Mouse (Mus musculus): ENCODE measurements around the gene Selenof. TPM values are rescaled to one million over a fixed set of nuclear protein-coding genes. Genes with fewer than 3 reads are reported as not detected.
A peak's percentile ranks its signal among the peaks of the same experiment; 100 is the strongest.

The Selenof gene
- polyA plus RNA-seq, 1 experiment from 2014 or later: 370 TPM

GRCm38 (mm10) chr3:144555144-144555543 is 15.0 kb upstream of the Selenof start:
- no peak overlapping the region for H3K27ac ChIP-seq (ENCODE audit: low read depth, low read length)
- peaks cover 30% of the 10 kb centered on the region for H3K4me1 ChIP-seq (replicated peaks; ENCODE audit: control insufficient read depth, insufficient read depth, low read length)
- H3K27me3 ChIP-seq (replicated peaks; ENCODE audit: control insufficient read depth, insufficient read depth, low read length): no peaks in the 10 kb centered on the region
- no peak overlapping the region for H3K4me2 ChIP-seq
- H3K4me3 ChIP-seq (ENCODE audit: low read depth, low read length): no peak overlapping the region
- 89% methylated on average over 7 of the region's 7 CpGs for WGBS
- DNase-seq (ENCODE audit: low spot score) (no peak), ATAC-seq (replicated peaks; ENCODE audit: low FRiP score) (no peak)
- H3K9me3 ChIP-seq (ENCODE audit: control insufficient read depth, low read length): no peaks in the 10 kb centered on the region
- H3K36me3 ChIP-seq (ENCODE audit: control insufficient read depth, insufficient read depth, low read length): no peaks in the 10 kb centered on the region
- no peak overlapping the region for H3K9ac ChIP-seq (ENCODE audit: low read depth, low read length)

GRCm38 (mm10) chr3:144556625-144557324 is 13.3 kb upstream of the Selenof start:
- H3K4me3 ChIP-seq (ENCODE audit: low read depth, low read length): no peak overlapping the region
- no peak overlapping the region; the same call in 1 of the 2 replicates for H3K4me2 ChIP-seq
- WGBS: 35% methylated on average over 16 of the region's 16 CpGs
- H3K27ac ChIP-seq (ENCODE audit: low read depth, low read length): no peak overlapping the region
- no peak overlapping the region for H3K9ac ChIP-seq (ENCODE audit: low read depth, low read length)
- ATAC-seq (replicated peaks; ENCODE audit: low FRiP score) (no peak), DNase-seq (ENCODE audit: low spot score) (no peak)
- peaks cover 28% of the 10 kb centered on the region for H3K4me1 ChIP-seq (replicated peaks; ENCODE audit: control insufficient read depth, insufficient read depth, low read length)
- H3K9me3 ChIP-seq (ENCODE audit: control insufficient read depth, low read length): no peaks in the 10 kb centered on the region
- no peaks in the 10 kb centered on the region for H3K27me3 ChIP-seq (replicated peaks; ENCODE audit: control insufficient read depth, insufficient read depth, low read length)
- no peaks in the 10 kb centered on the region for H3K36me3 ChIP-seq (ENCODE audit: control insufficient read depth, insufficient read depth, low read length)

GRCm38 (mm10) chr3:144558274-144558673 is 11.8 kb upstream of the Selenof start:
- DNase-seq (ENCODE audit: low spot score) (no peak), ATAC-seq (replicated peaks; ENCODE audit: low FRiP score) (no peak)
- H3K36me3 ChIP-seq (ENCODE audit: control insufficient read depth, insufficient read depth, low read length): no peaks in the 10 kb centered on the region
- no peaks in the 10 kb centered on the region for H3K9me3 ChIP-seq (ENCODE audit: control insufficient read depth, low read length)
- peaks cover 29% of the 10 kb centered on the region for H3K4me1 ChIP-seq (replicated peaks; ENCODE audit: control insufficient read depth, insufficient read depth, low read length)
- 46% methylated on average over 5 of the region's 5 CpGs for WGBS
- H3K27me3 ChIP-seq (replicated peaks; ENCODE audit: control insufficient read depth, insufficient read depth, low read length): no peaks in the 10 kb centered on the region
- no peak overlapping the region for H3K4me2 ChIP-seq
- no peak overlapping the region for H3K27ac ChIP-seq (ENCODE audit: low read depth, low read length)
- no peak overlapping the region for H3K4me3 ChIP-seq (ENCODE audit: low read depth, low read length)
- no peak overlapping the region for H3K9ac ChIP-seq (ENCODE audit: low read depth, low read length)

GRCm38 (mm10) chr3:144561511-144562250 is 8.4 kb upstream of the Selenof start:
- H3K9me3 ChIP-seq (ENCODE audit: control insufficient read depth, low read length): no peaks in the 10 kb centered on the region
- no peak overlapping the region for H3K27ac ChIP-seq (ENCODE audit: low read depth, low read length)
- peak overlapping the region; percentile 58 for H3K4me2 ChIP-seq
- no peak for DNase-seq (ENCODE audit: low spot score)
- no peak overlapping the region for H3K9ac ChIP-seq (ENCODE audit: low read depth, low read length)
- peak; percentile 40 for ATAC-seq (replicated peaks; ENCODE audit: low FRiP score)
- H3K36me3 ChIP-seq (ENCODE audit: control insufficient read depth, insufficient read depth, low read length): no peaks in the 10 kb centered on the region
- H3K4me3 ChIP-seq (ENCODE audit: low read depth, low read length): no peak overlapping the region
- H3K27me3 ChIP-seq (replicated peaks; ENCODE audit: control insufficient read depth, insufficient read depth, low read length): no peaks in the 10 kb centered on the region
- H3K4me1 ChIP-seq (replicated peaks; ENCODE audit: control insufficient read depth, insufficient read depth, low read length): peaks cover 20% of the 10 kb centered on the region
- 40% methylated on average over 22 of the region's 22 CpGs for WGBS

- no peak for DNase-seq (ENCODE audit: low spot score)
- Histone ChIP-seq H3K4me2 (no peak overlapping the region), H3K27ac (ENCODE audit: low read depth, low read length) (no peak overlapping the region), H3K4me1 (replicated peaks; ENCODE audit: control insufficient read depth, insufficient read depth, low read length) (peaks cover 15% of the 10 kb centered on the region), H3K36me3 (ENCODE audit: control insufficient read depth, insufficient read depth, low read length) (no peaks in the 10 kb centered on the region), H3K9me3 (ENCODE audit: control insufficient read depth, low read length) (no peaks in the 10 kb centered on the region), H3K4me3 (ENCODE audit: low read depth, low read length) (no peak overlapping the region), H3K9ac (ENCODE audit: low read depth, low read length) (no peak overlapping the region), H3K27me3 (replicated peaks; ENCODE audit: control insufficient read depth, insufficient read depth, low read length) (no peaks in the 10 kb centered on the region)
- no peak for ATAC-seq (replicated peaks; ENCODE audit: low FRiP score)
- 84% methylated on average over 7 of the region's 7 CpGs for WGBS
Observed at GRCm38 (mm10) chr3:144563916-144564315, 6.2 kb upstream of the Selenof start.

GRCm38 (mm10) chr3:144565212-144565611 is 4.9 kb upstream of the Selenof start:
- 85% methylated on average over 7 of the region's 7 CpGs for WGBS
- peaks cover 7% of the 10 kb centered on the region for H3K4me1 ChIP-seq (replicated peaks; ENCODE audit: control insufficient read depth, insufficient read depth, low read length)
- no peak overlapping the region for H3K9ac ChIP-seq (ENCODE audit: low read depth, low read length)
- H3K4me3 ChIP-seq (ENCODE audit: low read depth, low read length): no peak overlapping the region
- H3K27me3 ChIP-seq (replicated peaks; ENCODE audit: control insufficient read depth, insufficient read depth, low read length): no peaks in the 10 kb centered on the region
- no peaks in the 10 kb centered on the region for H3K36me3 ChIP-seq (ENCODE audit: control insufficient read depth, insufficient read depth, low read length)
- H3K9me3 ChIP-seq (ENCODE audit: control insufficient read depth, low read length): no peaks in the 10 kb centered on the region
- no peak overlapping the region for H3K4me2 ChIP-seq
- DNase-seq (ENCODE audit: low spot score) (no peak), ATAC-seq (replicated peaks; ENCODE audit: low FRiP score) (no peak)
- no peak overlapping the region for H3K27ac ChIP-seq (ENCODE audit: low read depth, low read length)

- under 1% methylated on average over 21 of the region's 21 CpGs for WGBS
Observed at GRCm38 (mm10) chr3:144568861-144569361, 1.2 kb upstream of the Selenof start.

GRCm38 (mm10) chr3:144569401-144569971 is 618 bp upstream of the Selenof start:
- under 1% methylated on average over 43 of the region's 47 CpGs for WGBS
- Histone ChIP-seq H3K36me3 (ENCODE audit: control insufficient read depth, insufficient read depth, low read length) (peaks cover 5% of the 10 kb centered on the region; the same call in 1 of the 2 replicates), H3K4me2 (peak overlapping the region; percentile 97), H3K27me3 (replicated peaks; ENCODE audit: control insufficient read depth, insufficient read depth, low read length) (no peaks in the 10 kb centered on the region), H3K27ac (ENCODE audit: low read depth, low read length) (peak overlapping the region; percentile 74), H3K4me3 (ENCODE audit: low read depth, low read length) (peak overlapping the region; percentile 85), H3K9ac (ENCODE audit: low read depth, low read length) (peak overlapping the region; percentile 77), H3K4me1 (replicated peaks; ENCODE audit: control insufficient read depth, insufficient read depth, low read length) (peaks cover 8% of the 10 kb centered on the region), H3K9me3 (ENCODE audit: control insufficient read depth, low read length) (no peaks in the 10 kb centered on the region)
- peak; percentile 27 for ATAC-seq (replicated peaks; ENCODE audit: low FRiP score)
- DNase-seq (ENCODE audit: low spot score): peak; percentile 73

More at GRCm38 (mm10) chr3:144568861-144569361, 1.2 kb upstream of the Selenof start:
- H3K27me3 ChIP-seq (replicated peaks; ENCODE audit: control insufficient read depth, insufficient read depth, low read length): no peaks in the 10 kb centered on the region
- H3K36me3 ChIP-seq (ENCODE audit: control insufficient read depth, insufficient read depth, low read length): peaks cover 3% of the 10 kb centered on the region; the same call in 1 of the 2 replicates
- ATAC-seq (replicated peaks; ENCODE audit: low FRiP score) (no peak), DNase-seq (ENCODE audit: low spot score) (peak; percentile 51)
- peak overlapping the region; percentile 77 for H3K9ac ChIP-seq (ENCODE audit: low read depth, low read length)
- peak overlapping the region; percentile 97 for H3K4me2 ChIP-seq
- no peaks in the 10 kb centered on the region for H3K9me3 ChIP-seq (ENCODE audit: control insufficient read depth, low read length)
- H3K4me3 ChIP-seq (ENCODE audit: low read depth, low read length): peak overlapping the region; percentile 85
- no peak overlapping the region for H3K27ac ChIP-seq (ENCODE audit: low read depth, low read length)
- H3K4me1 ChIP-seq (replicated peaks; ENCODE audit: control insufficient read depth, insufficient read depth, low read length): peaks cover 8% of the 10 kb centered on the region

All from liver, embryonic 11.5 days (tissue).